Mouse (Mus musculus) lung, embryonic 15.5 days (tissue): Measurements from ENCODE around the gene Rpl36-ps4. TPM values are rescaled to one million over a fixed set of nuclear protein-coding genes. Genes with fewer than 3 reads are reported as not detected.
A peak's percentile ranks its signal among the peaks of the same experiment; 100 is the strongest.
"Not testable (repeated sequence)": the region's sequence is repeated elsewhere in the genome, so short reads cannot be mapped to it uniquely, and the experiment has no call there.

Experiments used
- ATAC-seq: fragments of 200-750 bp; cut with Nextera tagmentation; 2 replicates; pipeline ENCODE4 v1.8.0; 2017; ENCODE audit warnings: moderate number of reproducible peaks, borderline replicate concordance; ENCODE audit not compliant: low FRiP score, low TSS enrichment; ENCODE audit errors: extremely low read depth
- H3K27ac ChIP-seq: fragments of 300-500 bp; sonication (generic); 2 replicates; pipeline ENCODE4 v1.5.1; 2015; ENCODE audit warnings: moderate library complexity, mild to moderate bottlenecking, inconsistent platforms
- H3K27me3 ChIP-seq: fragments of 300-500 bp; sonication (generic); 2 replicates; pipeline ENCODE4 v1.6.1; 2015; ENCODE audit warnings: inconsistent platforms
- H3K36me3 ChIP-seq: fragments of 300-500 bp; sonication (generic); 2 replicates; pipeline ENCODE4 v1.6.1; 2015; ENCODE audit warnings: inconsistent platforms
- H3K4me1 ChIP-seq: fragments of 300-500 bp; sonication (generic); 2 replicates; pipeline ENCODE4 v1.6.1; 2015; ENCODE audit warnings: inconsistent platforms
- H3K4me2 ChIP-seq: fragments of 300-500 bp; sonication (generic); 2 replicates; pipeline ENCODE4 v1.6.1; 2015; ENCODE audit warnings: inconsistent platforms, mild to moderate bottlenecking, moderate library complexity
- H3K4me3 ChIP-seq: fragments of 300-500 bp; sonication (generic); 2 replicates; pipeline ENCODE4 v1.5.1; 2015; ENCODE audit warnings: mild to moderate bottlenecking, inconsistent platforms
- H3K9ac ChIP-seq: fragments of 300-500 bp; sonication (generic); 2 replicates; pipeline ENCODE4 v1.6.1; 2015; ENCODE audit warnings: inconsistent platforms
- H3K9me3 ChIP-seq: fragments of 300-500 bp; sonication (generic); 2 replicates; pipeline ENCODE4 v1.6.1; 2016; ENCODE audit warnings: inconsistent platforms
- whole genome bisulfite sequencing: fragments of 180-500 bp; shearing (Covaris S2); methylation state at CpG from one replicate; pipeline ENCODE4 v1.1.7; 2015; 5-methylcytosine and 5-hydroxymethylcytosine counted together
- polyA plus RNA-seq: library from polyadenylated mRNA; unstranded; fragments of >200 nt; fragmentation: Nextera tagmentation; extraction: Ambion mirVana; gene quantifications from 2 replicates; pipeline ENCODE4 v1.2.1, GENCODE M21; 2015

Rpl36-ps4 gene
- polyA plus RNA-seq, 1 experiment from 2014 or later: not detected

GRCm38 (mm10) chr17:87882594-87882993 lies 38.2 kb upstream of the Rpl36-ps4 start:
- Histone ChIP-seq H3K27me3 (no peaks in the 10 kb centered on the region), H3K36me3 (no peaks in the 10 kb centered on the region), H3K4me3 (no peak overlapping the region), H3K9ac (no peak overlapping the region), H3K27ac (no peak overlapping the region), H3K9me3 (no peaks in the 10 kb centered on the region), H3K4me1 (no peaks in the 10 kb centered on the region), H3K4me2 (no peak overlapping the region)
- WGBS: 20% methylated on average over 1 of the region's 1 CpGs
- ATAC-seq: no peak

- ATAC-seq: peak; percentile 56
- no peaks in the 10 kb centered on the region for H3K27me3 ChIP-seq
- no peak overlapping the region for H3K4me3 ChIP-seq
- H3K4me2 ChIP-seq: no peak overlapping the region
- 42% methylated on average over 6 of the region's 6 CpGs for WGBS
- H3K27ac ChIP-seq: no peak overlapping the region
- no peaks in the 10 kb centered on the region for H3K36me3 ChIP-seq
- H3K9me3 ChIP-seq: no peaks in the 10 kb centered on the region
- no peak overlapping the region for H3K9ac ChIP-seq
- H3K4me1 ChIP-seq: no peaks in the 10 kb centered on the region
Observed at GRCm38 (mm10) chr17:87897175-87897574, 23.6 kb upstream of the Rpl36-ps4 start.

GRCm38 (mm10) chr17:87900677-87901076 lies 20.1 kb upstream of the Rpl36-ps4 start:
- H3K4me1 ChIP-seq: no peaks in the 10 kb centered on the region
- no peak for ATAC-seq
- H3K4me2 ChIP-seq: no peak overlapping the region
- no peak overlapping the region for H3K9ac ChIP-seq
- no peaks in the 10 kb centered on the region for H3K27me3 ChIP-seq
- H3K27ac ChIP-seq: no peak overlapping the region
- no peaks in the 10 kb centered on the region for H3K36me3 ChIP-seq
- H3K4me3 ChIP-seq: no peak overlapping the region
- 72% methylated on average over 4 of the region's 4 CpGs for WGBS
- H3K9me3 ChIP-seq: no peaks in the 10 kb centered on the region

GRCm38 (mm10) chr17:87901163-87901562 lies 19.6 kb upstream of the Rpl36-ps4 start:
- H3K36me3 ChIP-seq: no peaks in the 10 kb centered on the region
- no peak overlapping the region for H3K27ac ChIP-seq
- H3K9me3 ChIP-seq: no peaks in the 10 kb centered on the region
- H3K4me1 ChIP-seq: no peaks in the 10 kb centered on the region
- H3K9ac ChIP-seq: no peak overlapping the region
- H3K4me3 ChIP-seq: no peak overlapping the region
- H3K27me3 ChIP-seq: no peaks in the 10 kb centered on the region
- no peak for ATAC-seq
- WGBS: 52% methylated on average over 7 of the region's 7 CpGs
- no peak overlapping the region for H3K4me2 ChIP-seq

- no peaks in the 10 kb centered on the region for H3K36me3 ChIP-seq
- H3K27me3 ChIP-seq: no peaks in the 10 kb centered on the region
- H3K4me2 ChIP-seq: no peak overlapping the region
- no peak overlapping the region for H3K27ac ChIP-seq
- H3K9ac ChIP-seq: no peak overlapping the region
- no peak overlapping the region for H3K4me3 ChIP-seq
- 41% methylated on average over 6 of the region's 6 CpGs for WGBS
- no peaks in the 10 kb centered on the region for H3K4me1 ChIP-seq
- no peaks in the 10 kb centered on the region for H3K9me3 ChIP-seq
- no peak for ATAC-seq
Observed at GRCm38 (mm10) chr17:87903213-87903612, 17.6 kb upstream of the Rpl36-ps4 start.

- H3K4me1 ChIP-seq: no peaks in the 10 kb centered on the region
- 89% methylated on average over 8 of the region's 8 CpGs for WGBS
- no peak for ATAC-seq
- no peaks in the 10 kb centered on the region for H3K36me3 ChIP-seq
- no peak overlapping the region for H3K4me2 ChIP-seq
- H3K9me3 ChIP-seq: no peaks in the 10 kb centered on the region
- H3K27me3 ChIP-seq: no peaks in the 10 kb centered on the region
- H3K4me3 ChIP-seq: no peak overlapping the region
- H3K9ac ChIP-seq: no peak overlapping the region
- no peak overlapping the region for H3K27ac ChIP-seq
Observed at GRCm38 (mm10) chr17:87903725-87904124, 17.1 kb upstream of the Rpl36-ps4 start.

- no peaks in the 10 kb centered on the region for H3K36me3 ChIP-seq
- no peaks in the 10 kb centered on the region for H3K4me1 ChIP-seq
- ATAC-seq: no peak
- no peaks in the 10 kb centered on the region for H3K27me3 ChIP-seq
- H3K9ac ChIP-seq: no peak overlapping the region
- 81% methylated on average over 3 of the region's 3 CpGs for WGBS
- H3K4me3 ChIP-seq: no peak overlapping the region
- H3K27ac ChIP-seq: no peak overlapping the region
- H3K4me2 ChIP-seq: no peak overlapping the region
- H3K9me3 ChIP-seq: no peaks in the 10 kb centered on the region
Observed at GRCm38 (mm10) chr17:87915386-87915785, 5.4 kb upstream of the Rpl36-ps4 start.

GRCm38 (mm10) chr17:87918121-87918520 lies 2.7 kb upstream of the Rpl36-ps4 start:
- ATAC-seq: no peak
- Histone ChIP-seq H3K4me2 (no peak overlapping the region), H3K27ac (no peak overlapping the region), H3K4me1 (no peaks in the 10 kb centered on the region), H3K9me3 (no peaks in the 10 kb centered on the region), H3K4me3 (no peak overlapping the region), H3K36me3 (no peaks in the 10 kb centered on the region), H3K27me3 (no peaks in the 10 kb centered on the region), H3K9ac (no peak overlapping the region)
- WGBS: 82% methylated on average over 5 of the region's 5 CpGs

- Histone ChIP-seq H3K9ac (no peak overlapping the region), H3K4me3 (no peak overlapping the region), H3K4me1 (no peaks in the 10 kb centered on the region), H3K9me3 (no peaks in the 10 kb centered on the region), H3K4me2 (no peak overlapping the region), H3K36me3 (no peaks in the 10 kb centered on the region), H3K27ac (no peak overlapping the region), H3K27me3 (no peaks in the 10 kb centered on the region)
- 69% methylated on average over 10 of the region's 10 CpGs for WGBS
- no peak for ATAC-seq
Observed at GRCm38 (mm10) chr17:87934326-87934725, 13.5 kb downstream of the Rpl36-ps4 start.

GRCm38 (mm10) chr17:87934736-87935135 lies 14.0 kb downstream of the Rpl36-ps4 start:
- ATAC-seq: no peak
- Histone ChIP-seq H3K27ac (no peak overlapping the region), H3K36me3 (no peaks in the 10 kb centered on the region), H3K4me2 (no peak overlapping the region), H3K9me3 (no peaks in the 10 kb centered on the region), H3K4me1 (no peaks in the 10 kb centered on the region), H3K4me3 (no peak overlapping the region), H3K9ac (no peak overlapping the region), H3K27me3 (no peaks in the 10 kb centered on the region)
- 78% methylated on average over 8 of the region's 8 CpGs for WGBS

- no peaks in the 10 kb centered on the region for H3K9me3 ChIP-seq
- WGBS: 77% methylated on average over 4 of the region's 4 CpGs
- no peak for ATAC-seq
- no peak overlapping the region for H3K4me2 ChIP-seq
- no peak overlapping the region for H3K4me3 ChIP-seq
- no peaks in the 10 kb centered on the region for H3K36me3 ChIP-seq
- no peaks in the 10 kb centered on the region for H3K4me1 ChIP-seq
- no peaks in the 10 kb centered on the region for H3K27me3 ChIP-seq
- H3K9ac ChIP-seq: no peak overlapping the region
- no peak overlapping the region for H3K27ac ChIP-seq
Observed at GRCm38 (mm10) chr17:87936156-87936555, 15.4 kb downstream of the Rpl36-ps4 start.

GRCm38 (mm10) chr17:87948965-87949584 lies 28.3 kb downstream of the Rpl36-ps4 start:
- H3K4me2 ChIP-seq: no peak overlapping the region
- H3K9me3 ChIP-seq: no peaks in the 10 kb centered on the region
- no peak overlapping the region for H3K4me3 ChIP-seq
- peak; percentile 49; the same call in 1 of the 2 replicates for ATAC-seq
- no peaks in the 10 kb centered on the region for H3K36me3 ChIP-seq
- WGBS: 43% methylated on average over 16 of the region's 16 CpGs
- H3K27me3 ChIP-seq: no peaks in the 10 kb centered on the region
- no peak overlapping the region for H3K9ac ChIP-seq
- no peaks in the 10 kb centered on the region for H3K4me1 ChIP-seq
- H3K27ac ChIP-seq: no peak overlapping the region

- H3K36me3 ChIP-seq, ATAC-seq, H3K27me3 ChIP-seq, H3K9ac ChIP-seq, H3K4me2 ChIP-seq, H3K4me1 ChIP-seq, H3K9me3 ChIP-seq, H3K4me3 ChIP-seq, H3K27ac ChIP-seq: not testable (repeated sequence)
- WGBS: 85% methylated on average over 13 of the region's 13 CpGs
Observed at GRCm38 (mm10) chr17:87954618-87955124, 33.9 kb downstream of the Rpl36-ps4 start.
